Mouse (Mus musculus) mature B cell (primary cell): ENCODE data around the gene Ppp1r9a.

Experiments used
- in situ Hi-C: fragments of 300-500 bp; cut with MboI; formaldehyde crosslinking; loops from 2 replicates; pipeline ENCODE4 v1.14.3; 2019

Ppp1r9a gene

DNA sequence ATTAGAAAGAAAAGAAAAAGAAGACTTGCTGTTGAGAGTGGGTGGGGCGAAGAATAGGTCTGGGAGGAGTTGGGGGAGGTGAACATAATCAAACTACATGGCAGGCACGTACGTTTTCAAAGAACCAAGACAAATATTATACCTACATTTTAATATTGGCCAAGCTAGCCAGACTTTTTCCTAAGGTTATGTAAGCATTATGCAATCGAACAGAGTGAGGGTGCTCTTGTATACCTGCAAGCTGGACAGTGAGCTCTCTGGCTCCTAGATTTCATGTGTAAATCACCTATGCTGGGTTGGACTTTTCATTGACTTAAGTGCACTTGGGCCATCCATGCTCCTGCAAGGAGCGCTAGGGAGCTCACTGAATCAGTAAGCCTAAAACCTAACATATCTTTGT, 295.9 kb downstream of the Ppp1r9a start:
- in situ Hi-C loops: no loop called here

DNA sequence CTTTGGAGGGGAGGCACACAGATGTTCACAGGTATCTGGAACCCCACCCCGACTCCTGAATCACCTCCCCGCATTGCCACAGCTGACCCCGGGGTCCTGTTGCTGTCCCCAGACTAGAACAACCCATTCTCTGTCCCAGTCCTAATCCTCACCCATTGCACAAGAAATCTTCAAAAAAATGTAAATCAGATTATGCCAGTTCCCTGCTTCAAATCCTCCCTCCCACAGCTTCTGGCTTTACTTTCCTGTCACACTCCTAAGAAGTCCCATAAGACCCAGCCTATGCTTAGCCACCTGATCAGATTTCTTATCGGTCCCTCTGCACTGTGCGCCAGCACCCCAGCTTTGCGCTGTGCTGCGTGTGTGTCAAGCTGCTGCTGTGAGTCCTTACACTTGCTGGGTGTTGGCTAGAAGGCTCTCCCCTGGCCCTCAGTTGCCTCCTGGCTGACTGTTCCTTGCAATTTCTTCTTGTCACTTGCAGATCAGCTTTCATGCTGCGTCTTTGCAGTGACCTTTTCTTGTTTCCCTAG, 296.7 kb downstream of the Ppp1r9a start:
- in situ Hi-C loops: no loop called here

DNA sequence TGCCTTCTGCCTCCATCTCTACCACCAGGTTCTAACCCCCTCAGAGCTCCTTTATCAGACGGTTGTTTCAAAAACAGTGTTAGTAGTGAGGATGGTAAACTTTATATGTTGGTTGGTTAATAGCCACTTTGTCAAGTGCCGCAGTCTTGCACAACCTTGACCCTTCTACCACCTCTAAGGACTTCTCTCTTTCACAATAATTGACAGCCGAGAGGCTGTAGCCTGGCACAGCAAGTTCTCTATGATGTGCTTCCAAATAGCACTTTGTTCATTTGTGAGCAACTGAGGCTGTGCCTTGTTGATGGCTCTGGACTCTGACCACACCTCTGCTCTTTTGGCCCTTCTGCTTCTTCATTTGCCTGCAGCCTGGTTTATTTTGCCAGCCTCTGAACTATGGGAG, 297.2 kb downstream of the Ppp1r9a start:
- in situ Hi-C loops: no loop called here

DNA sequence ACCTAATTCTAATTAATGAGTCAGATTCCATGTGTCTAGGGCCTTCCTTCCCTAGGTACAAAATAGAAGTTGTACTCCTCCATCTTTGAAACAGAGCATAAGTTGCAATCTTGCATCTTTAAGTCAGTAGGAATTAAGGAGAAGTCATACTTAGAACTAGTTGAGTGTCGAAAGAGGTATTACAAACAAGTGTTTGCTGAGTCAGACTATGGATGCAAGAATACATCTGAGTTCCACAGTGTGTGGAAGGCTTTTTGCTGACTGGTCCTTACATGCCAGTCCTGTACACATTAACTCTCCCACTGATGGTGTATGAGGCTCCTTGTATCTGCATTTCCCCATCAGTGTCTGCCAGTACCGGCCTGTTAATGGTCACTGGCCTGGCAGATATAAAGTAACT, 305.1 kb downstream of the Ppp1r9a start:
- in situ Hi-C loops: no loop called here
